Mouse (Mus musculus) stomach, postnatal 0 days (tissue): Measurements from ENCODE around the gene Tubgcp2.

ENCODE experiments used
- CTCF ChIP-seq: IDR thresholded peaks from 2 replicates; pipeline ENCODE4 v1.5.1; 2016; ENCODE audit warnings: antibody characterized with exemption, low read depth, mild to moderate bottlenecking, moderate library complexity
- EP300 ChIP-seq: optimal IDR thresholded peaks from 2 replicates; pipeline ENCODE3; 2016; ENCODE audit warnings: antibody characterized with exemption

- TF ChIP-seq EP300 = no peak
- peak; percentile 85 for TF ChIP-seq CTCF
Measured at GRCm38 (mm10) chr7:140063092-140063491, 26.6 kb upstream of the Tubgcp2 start.
